Mouse (Mus musculus): Measurements from ENCODE around the gene Mast3. TPM values are rescaled to one million over a fixed set of nuclear protein-coding genes. Genes with fewer than 3 reads are reported as not detected.

Gene Mast3
- 80.7 TPM for polyA plus RNA-seq (2017; shearing (Covaris generic))

GRCm38 (mm10) chr8:70804481-70805206 is at the start of gene Mast3:
Gene Mast3, minus strand, starts transcription at chr8:70805054.

DNA sequence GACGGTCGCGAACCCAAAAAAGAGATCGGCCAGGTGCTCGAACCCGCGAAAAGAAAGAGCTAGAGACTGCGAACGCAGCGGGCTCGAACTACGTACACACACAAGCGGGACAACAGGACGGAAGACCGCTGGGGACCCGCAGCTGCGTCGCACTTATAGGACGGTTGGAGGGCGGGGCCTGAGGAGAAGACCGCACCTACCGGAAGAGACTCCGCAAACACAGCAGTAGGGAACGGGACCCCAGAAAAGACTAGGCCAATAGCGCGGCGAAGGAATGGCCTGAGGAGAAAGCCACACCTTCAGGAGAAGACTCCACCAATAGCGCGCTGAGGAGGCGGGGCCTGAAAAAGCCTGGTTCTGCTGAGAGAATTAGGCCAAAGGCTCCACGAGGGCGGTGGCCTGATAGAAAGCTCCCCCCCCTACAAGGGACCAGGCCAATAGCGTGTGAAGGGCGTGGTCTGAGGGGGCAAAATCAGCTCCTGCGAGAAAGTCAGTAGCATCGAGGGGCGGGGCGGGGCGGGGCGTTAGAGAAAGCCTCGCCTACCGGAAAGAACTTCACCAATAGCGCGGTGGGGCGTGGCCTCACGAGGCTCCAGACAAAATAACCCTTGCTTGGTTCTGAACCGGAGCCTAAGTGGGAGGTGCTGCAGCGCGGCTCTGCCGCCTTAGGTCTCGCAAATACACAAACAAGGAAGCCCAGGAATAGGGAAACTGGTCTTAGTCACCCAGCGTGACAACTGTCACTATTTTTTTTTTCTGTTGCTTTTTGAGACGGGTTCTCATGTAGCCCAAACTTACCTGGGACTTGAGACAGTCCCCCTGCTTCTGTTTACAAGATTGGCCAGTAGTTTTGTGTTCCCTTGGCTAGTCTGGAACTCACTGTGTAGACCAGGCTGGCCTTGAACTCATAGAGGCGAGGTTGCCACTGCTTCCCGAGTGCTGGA is 34.8 kb upstream of the Mast3 start, which contains the start of gene Arrdc2:
Gene Arrdc2, minus strand, starts transcription at position 313 of the 944 bp plus-strand sequence.

GRCm38 (mm10) chr8:70808239-70808638 is 3.4 kb upstream of the Mast3 start, which contains the start of gene Il12rb1:
Gene Il12rb1, plus strand, starts transcription at chr8:70808449.

GRCm38 (mm10) chr8:70776496-70777444 is 28.1 kb downstream of the Mast3 start, which contains the start of gene Pik3r2:
Gene Pik3r2, minus strand, starts transcription at chr8:70776713.

GRCm38 (mm10) chr8:70760775-70761406 is 44.0 kb downstream of the Mast3 start, which contains the start of gene Mpv17l2:
Gene Mpv17l2, minus strand, starts transcription at chr8:70760946.

DNA sequence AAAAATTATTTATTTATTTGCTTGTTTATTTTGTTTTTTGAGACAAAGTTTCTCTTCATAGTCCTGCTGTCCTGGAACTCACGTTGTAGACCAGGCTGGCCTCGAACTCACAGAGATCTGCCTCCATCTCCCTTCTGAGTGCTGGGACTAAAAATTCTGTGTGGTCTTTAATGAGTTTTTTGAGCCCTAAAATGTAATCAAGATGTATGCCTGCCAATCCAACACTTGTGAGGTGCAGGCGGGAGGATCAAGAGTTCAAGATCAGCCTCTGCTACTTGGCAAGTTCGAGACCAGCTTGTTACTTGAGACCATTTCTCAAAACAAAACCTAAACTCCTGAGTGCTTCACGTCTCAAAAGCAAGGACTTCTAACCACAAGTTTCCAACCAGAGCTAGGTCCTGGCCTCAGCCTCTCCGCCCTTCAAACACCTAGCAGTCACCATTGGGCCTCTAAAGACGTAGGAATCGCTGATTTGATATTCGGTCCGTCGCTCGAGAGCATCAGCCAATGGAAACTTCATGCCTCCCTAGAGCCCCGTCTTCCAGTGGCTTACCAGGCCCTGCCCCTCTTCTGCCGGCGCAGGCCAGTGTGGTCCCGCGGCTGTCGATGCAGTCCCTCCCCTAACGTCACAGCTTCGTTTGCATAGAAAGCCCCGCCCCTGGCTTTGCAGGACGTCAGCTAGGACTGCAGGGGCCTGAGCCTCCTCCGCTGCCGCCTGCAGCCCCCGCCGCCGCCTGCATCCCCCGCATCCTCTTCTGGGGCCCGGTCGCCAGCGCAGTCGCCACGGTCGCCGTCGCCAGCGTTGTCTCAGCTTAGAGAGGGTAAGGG is 50.6 kb downstream of the Mast3 start, which contains the start of gene Rab3a:
Gene Rab3a, plus strand, starts transcription at position 637 of the 828 bp plus-strand sequence.

Other genes with a start within 250 kb of the Mast3 start
- gene Isyna1, start 210.7 kb downstream of the Mast3 start, polyA plus RNA-seq (2017; shearing (Covaris generic)): 98.4 TPM
- gene Ssbp4, start 196.2 kb downstream of the Mast3 start, polyA plus RNA-seq (2017; shearing (Covaris generic)): 34.8 TPM
- 0.40 TPM for gene Lrrc25, start 188.9 kb downstream of the Mast3 start, polyA plus RNA-seq (2017; shearing (Covaris generic))
- gene Gdf15, start 172.6 kb downstream of the Mast3 start, polyA plus RNA-seq (2017; shearing (Covaris generic)): not detected
- 6.1 TPM for gene Pgpep1, start 144.7 kb downstream of the Mast3 start, polyA plus RNA-seq (2017; shearing (Covaris generic))
- 330 TPM for gene Lsm4, start 131.8 kb downstream of the Mast3 start, polyA plus RNA-seq (2017; shearing (Covaris generic))
- 22.8 TPM for gene Jund, start 106.1 kb downstream of the Mast3 start, polyA plus RNA-seq (2017; shearing (Covaris generic))
- gene Iqcn, start 101.6 kb downstream of the Mast3 start, polyA plus RNA-seq (2017; shearing (Covaris generic)): 0.09 TPM
- not detected for gene Gm3336, start 86.5 kb downstream of the Mast3 start, polyA plus RNA-seq (2017; shearing (Covaris generic))
- 0.85 TPM for gene Pde4c, start 81.3 kb downstream of the Mast3 start, polyA plus RNA-seq (2017; shearing (Covaris generic))
- gene Rab3a, start 50.4 kb downstream of the Mast3 start, polyA plus RNA-seq (2017; shearing (Covaris generic)): 17.6 TPM
- gene Mpv17l2, start 44.1 kb downstream of the Mast3 start, polyA plus RNA-seq (2017; shearing (Covaris generic)): 19.0 TPM
- 31.0 TPM for gene Pik3r2, start 28.3 kb downstream of the Mast3 start, polyA plus RNA-seq (2017; shearing (Covaris generic))
- 64.8 TPM for gene Il12rb1, start 3.4 kb upstream of the Mast3 start, polyA plus RNA-seq (2017; shearing (Covaris generic))
- 3.1 TPM for gene Arrdc2, start 34.7 kb upstream of the Mast3 start, polyA plus RNA-seq (2017; shearing (Covaris generic))
- not detected for gene Kcnn1, start 58.2 kb upstream of the Mast3 start, polyA plus RNA-seq (2017; shearing (Covaris generic))
- gene Ccdc124, start 68.9 kb upstream of the Mast3 start, polyA plus RNA-seq (2017; shearing (Covaris generic)): 83.0 TPM
- not detected for gene Slc5a5, start 87.7 kb upstream of the Mast3 start, polyA plus RNA-seq (2017; shearing (Covaris generic))
- gene Rpl18a, start 92.4 kb upstream of the Mast3 start, polyA plus RNA-seq (2017; shearing (Covaris generic)): 6,058 TPM
- 57.2 TPM for gene Map1s, start 100.9 kb upstream of the Mast3 start, polyA plus RNA-seq (2017; shearing (Covaris generic))